Mouse (Mus musculus): Measurements from ENCODE around the gene Gan.

The Gan gene

GRCm38 (mm10) chr8:117254496-117254895 lies 96.6 kb downstream of the Gan start:
- DNase-seq (ENCODE audit: low read depth): no peak

GRCm38 (mm10) chr8:117256292-117256938 lies 98.5 kb downstream of the Gan start:
- peak; percentile 74 for DNase-seq (ENCODE audit: low read depth)

GRCm38 (mm10) chr8:117257029-117257820 lies 99.3 kb downstream of the Gan start, which contains the start of gene Cmip:
Cmip (plus strand) TSS chr8:117257064.
- DNase-seq (ENCODE audit: low read depth): no peak

- no peak for DNase-seq (ENCODE audit: low read depth)
Measured at GRCm38 (mm10) chr8:117257821-117258575, 100.1 kb downstream of the Gan start.

GRCm38 (mm10) chr8:117258576-117259040 lies 100.7 kb downstream of the Gan start:
- DNase-seq (ENCODE audit: low read depth): no peak

GRCm38 (mm10) chr8:117259431-117260001 lies 101.6 kb downstream of the Gan start:
- no peak for DNase-seq (ENCODE audit: low read depth)

GRCm38 (mm10) chr8:117260234-117260929 lies 102.4 kb downstream of the Gan start:
- no peak for DNase-seq (ENCODE audit: low read depth)

GRCm38 (mm10) chr8:117260930-117261475 lies 103.1 kb downstream of the Gan start:
- DNase-seq (ENCODE audit: low read depth): no peak

- no peak for DNase-seq (ENCODE audit: low read depth)
Measured at GRCm38 (mm10) chr8:117261702-117262101, 103.8 kb downstream of the Gan start.

GRCm38 (mm10) chr8:117262685-117263084 lies 104.8 kb downstream of the Gan start:
- DNase-seq (ENCODE audit: low read depth): peak; percentile 44

GRCm38 (mm10) chr8:117263442-117263841 lies 105.5 kb downstream of the Gan start:
- peak; percentile 58 for DNase-seq (ENCODE audit: low read depth)

GRCm38 (mm10) chr8:117265079-117265478 lies 107.1 kb downstream of the Gan start:
- DNase-seq (ENCODE audit: low read depth): no peak
